Mouse (Mus musculus) MEL (cell line): ENCODE measurements at regions not wholly inside any gene's neighbourhood (a gene's known extent, or its start where the extent isn't known, plus 50 kb on each side); places are given as distances from the start of the nearest gene placed in this dataset.

Source experiments
- DNase-seq: peaks from one replicate; pipeline ENCODE4 v3.0.0; 2011; ENCODE audit warnings: low read depth, low spot score
- H3K27ac ChIP-seq: 2 replicates; pipeline ENCODE4 v1.5.1; 2012; ENCODE audit warnings: low read depth, mild to moderate bottlenecking, control low read depth, low read length, moderate library complexity; ENCODE audit not compliant: control insufficient read depth
- H3K27me3 ChIP-seq, 2 experiments: fragments of 150-350 bp in 1 of 2; sonication (generic) in 1 of 2; 2 replicates each; pipeline ENCODE4 v1.6.1; 2012; ENCODE audit warnings: low read length in 2 of 2, mild to moderate bottlenecking in 2 of 2, improper control_type of control experiment in 1 of 2, moderate library complexity in 1 of 2; ENCODE audit not compliant: insufficient read depth in 2 of 2, control insufficient read depth in 1 of 2
- H3K36me3 ChIP-seq, 2 experiments: 2 replicates each; pipeline ENCODE4 v1.6.1; 2012 to 2014; ENCODE audit warnings: low read length in 2 of 2, improper control_type of control experiment in 1 of 2, inconsistent platforms in 1 of 2, mild to moderate bottlenecking in 1 of 2; ENCODE audit not compliant: insufficient read depth in 2 of 2, control insufficient read depth in 1 of 2
- H3K4me1 ChIP-seq, 2 experiments: fragments of 150-350 bp in 1 of 2; sonication (generic) in 1 of 2; 2 replicates each; pipeline ENCODE4 v1.6.1; 2012; ENCODE audit warnings: low read length in 2 of 2, improper control_type of control experiment in 1 of 2, mild to moderate bottlenecking in 1 of 2; ENCODE audit not compliant: insufficient read depth in 2 of 2, control insufficient read depth in 1 of 2
- H3K4me3 ChIP-seq, 2 experiments: fragments of 150-350 bp in 1 of 2; sonication (generic) in 1 of 2; 2 replicates each; pipeline ENCODE4 v1.5.1; 2012; ENCODE audit warnings: low read depth in 2 of 2, low read length in 2 of 2, mild to moderate bottlenecking in 2 of 2, moderate library complexity in 2 of 2, control low read depth in 1 of 2, improper control_type of control experiment in 1 of 2; ENCODE audit not compliant: control insufficient read depth in 1 of 2, insufficient read depth in 1 of 2
- H3K79me2 ChIP-seq: 2 replicates; pipeline ENCODE4 v1.6.1; 2012; ENCODE audit warnings: mild to moderate bottlenecking, low read length, moderate library complexity; ENCODE audit not compliant: control insufficient read depth, poor library complexity, insufficient read depth
- H3K9ac ChIP-seq: 2 replicates; pipeline ENCODE4 v1.6.1; 2012; ENCODE audit warnings: low read depth, mild to moderate bottlenecking, control low read depth, low read length, moderate library complexity; ENCODE audit not compliant: control insufficient read depth, poor library complexity, severe bottlenecking
- H3K9me3 ChIP-seq: fragments of 150-350 bp; sonication (generic); replicated peaks from 2 replicates; pipeline ENCODE4 v1.6.1; 2012; ENCODE audit warnings: mild to moderate bottlenecking, low read length, improper control_type of control experiment, moderate library complexity; ENCODE audit not compliant: insufficient read depth
- BHLHE40 ChIP-seq: IDR thresholded peaks from 2 replicates; pipeline ENCODE4 v1.6.1; 2012; ENCODE audit warnings: low read depth, mild to moderate bottlenecking, inconsistent platforms, low read length, improper control_type of control experiment, borderline replicate concordance
- CHD1 ChIP-seq: IDR thresholded peaks from 2 replicates; pipeline ENCODE4 v1.6.1; 2012; ENCODE audit warnings: low read depth, mild to moderate bottlenecking, inconsistent platforms, low read length, improper control_type of control experiment
- CHD2 ChIP-seq: IDR thresholded peaks from 2 replicates; pipeline ENCODE4 v1.6.1; 2011; ENCODE audit warnings: low read length, improper control_type of control experiment
- CTCF ChIP-seq, 3 experiments: IDR thresholded peaks in 2 of 3; conservative IDR thresholded peaks in 1 of 3; 2 replicates each; pipeline ENCODE4 v1.5.1; 2011 to 2012; ENCODE audit warnings: low read length in 3 of 3, low read depth in 2 of 3, mild to moderate bottlenecking in 2 of 3, improper control_type of control experiment in 1 of 3, inconsistent platforms in 1 of 3, mixed read lengths in 1 of 3, moderate library complexity in 1 of 3; ENCODE audit not compliant: control insufficient read depth in 1 of 3, insufficient read depth in 1 of 3, poor library complexity in 1 of 3, severe bottlenecking in 1 of 3
- E2F4 ChIP-seq: IDR thresholded peaks from 2 replicates; pipeline ENCODE4 v1.6.1; 2011; ENCODE audit warnings: low read depth, low read length, improper control_type of control experiment, borderline replicate concordance
- ELF1 ChIP-seq: IDR thresholded peaks from 2 replicates; pipeline ENCODE4 v1.6.1; 2014; ENCODE audit warnings: low read depth, mild to moderate bottlenecking, inconsistent platforms, low read length, improper control_type of control experiment, moderate library complexity
- EP300 ChIP-seq, 2 experiments: IDR thresholded peaks; 2 replicates each; pipeline ENCODE4 v1.6.1; 2011; ENCODE audit warnings: improper control_type of control experiment in 2 of 2, low read length in 2 of 2, low read depth in 1 of 2, mild to moderate bottlenecking in 1 of 2
- GABPA ChIP-seq: IDR thresholded peaks from 2 replicates; pipeline ENCODE4 v1.6.1; 2012; ENCODE audit warnings: low read depth, mild to moderate bottlenecking, inconsistent platforms, low read length, improper control_type of control experiment, moderate library complexity
- GATA1 ChIP-seq: IDR thresholded peaks from 2 replicates; pipeline ENCODE4 v1.6.1; 2011; ENCODE audit warnings: low read depth, low read length, improper control_type of control experiment
- HCFC1 ChIP-seq: IDR thresholded peaks from 2 replicates; pipeline ENCODE4 v1.6.1; 2012; ENCODE audit warnings: low read depth, mild to moderate bottlenecking, inconsistent platforms, low read length, improper control_type of control experiment, moderate library complexity
- JUND ChIP-seq: IDR thresholded peaks from 2 replicates; pipeline ENCODE4 v1.6.1; 2011; ENCODE audit warnings: low read depth, mild to moderate bottlenecking, improper control_type of control experiment, low read length
- KAT2A ChIP-seq: conservative IDR thresholded peaks from 2 replicates; pipeline ENCODE4 v1.6.1; 2012; ENCODE audit warnings: low read depth, low read length, improper control_type of control experiment, inconsistent platforms
- MEF2A ChIP-seq: IDR thresholded peaks from 2 replicates; pipeline ENCODE4 v1.6.1; 2014; ENCODE audit warnings: low read depth, mild to moderate bottlenecking, inconsistent platforms, low read length, improper control_type of control experiment; ENCODE audit not compliant: poor library complexity, insufficient replicate concordance, severe bottlenecking; ENCODE audit errors: extremely low read depth
- MYB ChIP-seq: IDR thresholded peaks from 2 replicates; pipeline ENCODE4 v1.6.1; 2011; ENCODE audit warnings: mild to moderate bottlenecking, low read depth, low read length, improper control_type of control experiment
- MYC ChIP-seq: IDR thresholded peaks from 2 replicates; pipeline ENCODE4 v1.6.1; 2011; ENCODE audit warnings: low read depth, mild to moderate bottlenecking, low read length, improper control_type of control experiment, moderate library complexity
- RAD21 ChIP-seq: IDR thresholded peaks from 2 replicates; pipeline ENCODE4 v1.6.1; 2011; ENCODE audit warnings: mild to moderate bottlenecking, low read depth, low read length, improper control_type of control experiment
- RCOR1 ChIP-seq: IDR thresholded peaks from 2 replicates; pipeline ENCODE4 v1.6.1; 2012; ENCODE audit warnings: low read depth, mild to moderate bottlenecking, inconsistent platforms, low read length, improper control_type of control experiment
- SIN3A ChIP-seq: IDR thresholded peaks from 2 replicates; pipeline ENCODE4 v1.6.1; 2012; ENCODE audit warnings: low read length, improper control_type of control experiment, inconsistent platforms
- SMC3 ChIP-seq: IDR thresholded peaks from 2 replicates; pipeline ENCODE4 v1.6.1; 2011; ENCODE audit warnings: low read depth, low read length, improper control_type of control experiment
- TCF12 ChIP-seq: IDR thresholded peaks from 2 replicates; pipeline ENCODE4 v1.6.1; 2014; ENCODE audit warnings: low read depth, mild to moderate bottlenecking, inconsistent platforms, low read length, improper control_type of control experiment, moderate library complexity
- USF1 ChIP-seq: IDR thresholded peaks from 2 replicates; pipeline ENCODE4 v1.6.1; 2014; ENCODE audit warnings: low read depth, mild to moderate bottlenecking, inconsistent platforms, low read length, improper control_type of control experiment, moderate library complexity
- USF2 ChIP-seq, 2 experiments: IDR thresholded peaks; 2 replicates each; pipeline ENCODE4 v1.6.1; 2011 to 2012; ENCODE audit warnings: improper control_type of control experiment in 2 of 2, low read length in 2 of 2, borderline replicate concordance in 1 of 2, inconsistent platforms in 1 of 2, low read depth in 1 of 2, mild to moderate bottlenecking in 1 of 2; ENCODE audit not compliant: insufficient read depth in 1 of 2
- ZKSCAN1 ChIP-seq: IDR thresholded peaks from 2 replicates; pipeline ENCODE4 v1.6.1; 2012; ENCODE audit warnings: low read depth, mild to moderate bottlenecking, inconsistent platforms, low read length, improper control_type of control experiment, moderate library complexity
- ZMIZ1 ChIP-seq: IDR thresholded peaks from 2 replicates; pipeline ENCODE4 v1.6.1; 2012; ENCODE audit warnings: low read depth, mild to moderate bottlenecking, inconsistent platforms, low read length, improper control_type of control experiment, moderate library complexity
- ZNF384 ChIP-seq: IDR thresholded peaks from 2 replicates; pipeline ENCODE4 v1.6.1; 2012; ENCODE audit warnings: low read depth, mild to moderate bottlenecking, inconsistent platforms, low read length, improper control_type of control experiment

DNA sequence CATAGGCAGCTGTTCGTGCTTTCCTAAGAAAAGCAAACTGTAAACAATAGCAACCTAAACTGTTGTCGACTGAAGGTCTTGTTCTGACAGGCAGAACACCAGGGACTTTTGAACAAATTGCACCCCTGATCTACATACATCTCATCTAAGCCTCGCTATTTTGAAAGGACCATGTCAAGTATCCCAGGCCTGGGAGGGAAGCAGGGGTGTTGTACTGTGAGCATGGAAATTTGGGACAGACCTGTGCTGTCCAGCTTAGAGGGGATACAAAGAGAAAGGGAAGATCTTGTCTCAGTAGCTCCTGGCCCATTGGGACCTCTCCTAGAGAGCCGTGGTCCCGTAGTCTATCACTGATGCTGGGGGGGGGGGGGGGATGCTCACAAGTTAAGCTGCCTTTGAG, 74.3 kb downstream of the Rps29 start:
- peaks cover 2 to 3% of the 10 kb centered on the region in 2 experiments; a peak in 3 of 4 replicates for H3K27me3 ChIP-seq
- TF ChIP-seq ELF1 = no peak
- TF ChIP-seq CTCF (IDR thresholded peaks at IDR 0.05 in 2 of 3, conservative IDR thresholded peaks at IDR 0.05 in 1 of 3; ENCODE audit: control insufficient read depth in 1 of 3, insufficient read depth in 1 of 3, low read depth in 2 of 3, low read length in 3 of 3, poor library complexity in 1 of 3, severe bottlenecking in 1 of 3) = no peak
- no peak for TF ChIP-seq JUND
- TF ChIP-seq MEF2A = no peak
- no peak for TF ChIP-seq GATA1
- TF ChIP-seq HCFC1 = no peak
- no peak for TF ChIP-seq USF1
- no peak for TF ChIP-seq SMC3
- no peak for TF ChIP-seq E2F4
- no peak for TF ChIP-seq RCOR1
- no peak for TF ChIP-seq USF2 (IDR thresholded peaks at IDR 0.05; ENCODE audit: borderline replicate concordance in 1 of 2, insufficient read depth in 1 of 2, low read depth in 1 of 2, low read length in 2 of 2)
- no peak for TF ChIP-seq MYC
- no peak for TF ChIP-seq RAD21
- no peak for TF ChIP-seq BHLHE40
- no peak for TF ChIP-seq CHD1
- no peak for TF ChIP-seq MYB
- no peak for TF ChIP-seq GABPA
- no peak for TF ChIP-seq ZMIZ1
- no peak for TF ChIP-seq ZNF384
- TF ChIP-seq CHD2 = no peak
- H3K27ac ChIP-seq = no peak overlapping the region
- H3K9ac ChIP-seq = no peak overlapping the region
- no peaks in the 10 kb centered on the region for H3K79me2 ChIP-seq
- H3K4me3 ChIP-seq = no peak overlapping the region
- H3K9me3 ChIP-seq = no peaks in the 10 kb centered on the region
- no peaks in the 10 kb centered on the region for H3K4me1 ChIP-seq
- H3K36me3 ChIP-seq = no peaks in the 10 kb centered on the region
- no peak for DNase-seq

DNA sequence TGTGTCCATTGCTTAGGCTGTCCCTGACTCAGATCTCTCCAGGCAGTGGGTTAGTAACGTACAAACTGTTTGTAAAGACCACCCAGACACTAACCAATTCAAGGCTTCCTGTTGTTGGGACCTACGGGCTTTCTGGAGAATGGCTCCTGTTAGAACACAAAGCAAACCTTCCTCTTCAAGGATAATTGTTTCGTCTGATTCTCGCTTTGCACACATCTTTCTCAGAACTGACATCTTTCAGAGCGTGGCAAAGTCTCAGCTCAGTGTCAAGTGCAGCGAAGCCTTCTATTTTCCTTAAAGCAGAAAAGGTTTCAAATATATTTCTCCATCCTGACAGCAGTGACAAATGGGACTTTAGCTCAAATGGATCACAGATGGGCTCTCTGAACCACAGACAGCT, 76.9 kb downstream of the Rps29 start:
- TF ChIP-seq EP300 (IDR thresholded peaks at IDR 0.05; ENCODE audit: low read depth in 1 of 2, low read length in 2 of 2) (no peak), SIN3A (no peak), MYC (no peak), TCF12 (no peak), GABPA (no peak), CHD2 (no peak), HCFC1 (no peak), KAT2A (no peak), ZKSCAN1 (no peak), ZMIZ1 (no peak), CHD1 (no peak)
- H3K27me3 ChIP-seq = peaks cover 2 to 3% of the 10 kb centered on the region in 2 experiments; a peak in 3 of 4 replicates
- H3K79me2 ChIP-seq = no peaks in the 10 kb centered on the region
- no peaks in the 10 kb centered on the region for H3K36me3 ChIP-seq
- no peaks in the 10 kb centered on the region for H3K9me3 ChIP-seq
- no peak overlapping the region for H3K27ac ChIP-seq
- no peak overlapping the region for H3K4me3 ChIP-seq
- H3K9ac ChIP-seq = no peak overlapping the region
- no peak for DNase-seq
- H3K4me1 ChIP-seq = no peaks in the 10 kb centered on the region
